Mouse (Mus musculus) CD4-positive helper T cell, adult 2 months (primary cell): Measurements from ENCODE around the gene Thada.
A peak's percentile ranks its signal among the peaks of the same experiment; 100 is the strongest.

Source experiments
- DNase-seq: peaks from one replicate; pipeline ENCODE4 v3.0.0-alpha.2; 2012; ENCODE audit warnings: low read depth, missing footprints, low spot score

Thada gene

GRCm38 (mm10) chr17:84372411-84373045 is 93.5 kb downstream of the Thada start:
- DNase-seq = no peak

GRCm38 (mm10) chr17:84370385-84370784 is 95.6 kb downstream of the Thada start:
- no peak for DNase-seq

GRCm38 (mm10) chr17:84369769-84370168 is 96.2 kb downstream of the Thada start:
- no peak for DNase-seq

- no peak for DNase-seq
Measured at GRCm38 (mm10) chr17:84368213-84369014, 97.6 kb downstream of the Thada start.

GRCm38 (mm10) chr17:84367663-84368062 is 98.3 kb downstream of the Thada start:
- no peak for DNase-seq

GRCm38 (mm10) chr17:84365791-84366301 is 100.2 kb downstream of the Thada start:
- DNase-seq = no peak

GRCm38 (mm10) chr17:84365006-84365716 is 100.8 kb downstream of the Thada start:
- no peak for DNase-seq

GRCm38 (mm10) chr17:84363444-84363843 is 102.6 kb downstream of the Thada start:
- no peak for DNase-seq

GRCm38 (mm10) chr17:84362581-84363286 is 103.3 kb downstream of the Thada start:
- no peak for DNase-seq

- DNase-seq = no peak
Measured at GRCm38 (mm10) chr17:84361006-84361405, 105.0 kb downstream of the Thada start.

GRCm38 (mm10) chr17:84359810-84360209 is 106.2 kb downstream of the Thada start:
- DNase-seq = no peak

GRCm38 (mm10) chr17:84358951-84359644 is 106.9 kb downstream of the Thada start:
- DNase-seq = no peak

- DNase-seq = no peak
Measured at GRCm38 (mm10) chr17:84357776-84358175, 108.2 kb downstream of the Thada start.

- DNase-seq = no peak
Measured at GRCm38 (mm10) chr17:84356056-84356887, 109.7 kb downstream of the Thada start.

- DNase-seq = no peak
Measured at GRCm38 (mm10) chr17:84355006-84355405, 111.0 kb downstream of the Thada start.

- DNase-seq = peak; percentile 24
Measured at GRCm38 (mm10) chr17:84353902-84354311, 112.1 kb downstream of the Thada start.

GRCm38 (mm10) chr17:84353224-84353901 is 112.6 kb downstream of the Thada start:
- no peak for DNase-seq

GRCm38 (mm10) chr17:84352790-84353154 is 113.2 kb downstream of the Thada start:
- no peak for DNase-seq
